Mouse (Mus musculus): ENCODE results near the gene Foxe1. TPM values are rescaled to one million over a fixed set of nuclear protein-coding genes. Genes with fewer than 3 reads are reported as not detected.

Gene Foxe1
- total RNA-seq, 2 experiments from 2014 or later, result not detected

DNA sequence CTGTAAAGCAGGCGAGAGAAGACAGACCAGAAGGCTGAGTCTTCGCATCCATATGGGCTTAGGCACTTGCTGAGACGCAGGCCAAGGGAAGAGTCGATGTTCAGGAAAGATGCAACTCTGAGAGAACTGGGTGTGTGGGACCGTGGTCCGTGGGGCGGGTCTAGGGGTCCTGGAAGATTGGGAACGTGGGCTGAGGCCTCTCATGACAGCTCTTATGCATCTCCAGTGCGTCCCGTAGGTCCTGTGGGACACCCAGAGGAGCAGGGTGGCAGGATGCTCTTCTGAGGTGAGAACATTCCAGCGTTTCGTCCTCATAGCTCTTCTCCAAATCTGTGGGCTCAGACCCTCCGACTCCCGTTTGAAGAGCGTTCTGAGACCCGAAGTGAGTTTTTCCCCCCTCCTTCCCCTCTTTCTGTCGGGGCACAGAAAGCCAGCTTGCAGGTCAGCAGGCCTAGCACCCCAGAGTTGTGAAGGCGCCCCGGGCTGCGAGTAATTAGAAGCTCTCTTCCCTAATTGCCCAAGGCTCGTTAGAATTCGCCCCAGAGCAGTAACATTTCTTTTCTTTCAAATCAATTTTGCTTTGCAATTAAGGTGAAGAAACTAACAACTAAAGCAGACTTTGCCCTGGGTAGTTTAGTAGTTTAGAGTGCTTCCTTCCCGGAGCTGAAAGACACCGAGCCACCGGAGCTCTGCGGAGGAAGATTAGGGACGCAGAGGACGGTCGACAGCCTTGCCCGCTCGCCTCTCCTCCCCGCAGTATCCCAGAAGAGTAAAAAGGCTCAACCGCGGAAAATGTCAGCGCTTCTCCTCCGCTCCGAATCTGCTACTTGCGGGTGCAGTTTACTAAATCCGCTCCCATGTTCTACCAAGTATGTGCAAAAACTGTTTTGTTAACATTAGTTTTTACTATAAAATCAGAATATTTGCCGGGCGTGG is 4.4 kb downstream of the Foxe1 start:
- no peak for ATAC-seq (ENCODE audit: poor library complexity, severe bottlenecking)

DNA sequence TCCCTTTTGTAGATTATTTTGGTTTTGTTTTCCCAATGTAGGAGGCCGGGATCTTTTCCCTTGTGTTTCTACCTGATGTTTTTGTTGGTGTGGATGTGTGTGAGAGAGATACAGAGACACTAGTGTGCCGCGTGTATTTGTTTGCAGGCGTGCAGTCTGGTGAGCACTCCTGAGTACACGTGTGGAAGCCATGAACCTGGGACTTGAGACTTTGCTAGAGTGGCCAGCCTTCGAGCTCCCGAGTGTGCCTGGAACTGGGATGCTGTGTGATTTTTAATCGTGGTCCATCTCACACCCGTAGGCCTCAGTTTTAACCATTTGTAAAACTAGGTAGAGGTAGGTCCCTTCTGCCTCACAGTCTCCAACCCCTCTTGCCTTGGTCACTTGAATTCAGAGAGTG is 5.5 kb downstream of the Foxe1 start:
- no peak for ATAC-seq (ENCODE audit: poor library complexity, severe bottlenecking)

DNA sequence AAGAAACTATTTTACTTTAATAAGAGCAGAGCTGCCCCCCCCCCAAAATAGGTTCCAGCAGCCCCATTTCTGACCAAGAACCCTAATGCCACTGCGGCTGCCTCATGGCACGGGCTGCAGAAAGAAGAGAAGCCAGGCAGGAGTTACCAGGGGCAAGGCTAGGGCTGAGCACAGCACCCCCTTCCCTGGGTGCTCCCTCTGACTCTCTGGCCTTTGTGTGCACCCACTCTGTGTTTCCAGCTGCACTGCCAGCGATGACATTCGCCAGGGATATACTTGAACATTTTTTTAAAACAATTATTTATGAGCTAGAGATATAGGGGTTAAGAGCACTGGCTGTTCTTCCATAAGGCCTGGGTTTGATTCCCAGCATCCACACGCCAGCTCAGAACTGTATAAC is 6.1 kb downstream of the Foxe1 start:
- no peak for ATAC-seq (ENCODE audit: poor library complexity, severe bottlenecking)

DNA sequence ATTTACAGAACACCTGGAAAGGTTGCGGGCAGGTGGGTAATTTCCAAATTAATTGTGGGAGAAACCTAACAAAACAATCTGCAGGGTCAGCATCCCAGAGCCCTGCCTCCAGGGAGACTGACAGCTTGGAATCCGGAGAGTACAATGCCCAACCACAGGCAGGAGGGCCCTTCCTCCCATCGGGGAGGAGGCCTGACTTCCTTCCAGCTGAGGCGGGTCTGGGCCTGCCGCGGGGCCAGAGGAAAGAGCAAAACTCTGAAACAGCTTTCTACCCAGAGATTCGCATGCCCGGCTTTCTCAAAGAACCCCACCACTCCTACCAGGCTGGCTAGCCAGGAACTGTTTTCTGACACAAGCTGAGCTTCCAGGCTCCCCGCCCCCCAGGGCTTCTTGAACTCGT is 9.6 kb downstream of the Foxe1 start:
- no peak for ATAC-seq (ENCODE audit: poor library complexity, severe bottlenecking)

DNA sequence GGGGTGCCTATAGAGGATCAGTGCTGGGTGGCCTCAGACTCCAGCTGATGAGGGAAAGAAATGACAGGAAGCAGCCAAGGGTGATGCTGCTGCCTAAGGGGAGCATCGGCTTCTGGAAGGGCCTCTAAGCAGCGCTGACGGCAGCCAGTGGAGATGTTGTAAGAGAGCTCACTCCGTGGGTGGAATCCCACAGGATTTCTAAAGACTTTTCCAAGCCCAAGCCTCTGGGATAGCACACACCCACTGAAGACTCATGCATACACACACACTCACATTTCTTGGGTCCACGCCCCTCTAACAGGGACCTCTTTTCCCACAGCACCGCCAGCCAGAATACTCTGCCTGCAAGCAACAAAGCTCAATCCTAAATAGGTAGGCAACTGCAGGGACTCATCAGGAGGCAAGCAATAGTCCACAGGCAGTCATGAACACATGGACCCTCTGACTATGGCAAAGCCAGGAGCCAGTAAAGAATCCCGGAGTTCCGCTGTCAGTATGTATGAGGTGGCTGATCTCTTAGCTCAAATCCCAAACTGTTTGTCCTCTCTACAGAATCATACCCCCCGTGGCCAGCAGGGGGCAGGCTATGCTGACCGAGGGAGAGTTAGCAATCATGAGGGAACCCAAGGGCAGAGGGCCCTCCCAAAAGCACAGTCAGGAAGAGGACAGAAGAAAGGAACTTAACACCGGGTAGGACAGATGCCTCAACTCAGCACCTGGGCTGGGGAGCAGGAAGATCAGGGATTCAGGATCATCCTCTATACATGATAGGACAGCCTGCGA is 13.1 kb downstream of the Foxe1 start:
- peak; percentile 59 for ATAC-seq (ENCODE audit: poor library complexity, severe bottlenecking)

DNA sequence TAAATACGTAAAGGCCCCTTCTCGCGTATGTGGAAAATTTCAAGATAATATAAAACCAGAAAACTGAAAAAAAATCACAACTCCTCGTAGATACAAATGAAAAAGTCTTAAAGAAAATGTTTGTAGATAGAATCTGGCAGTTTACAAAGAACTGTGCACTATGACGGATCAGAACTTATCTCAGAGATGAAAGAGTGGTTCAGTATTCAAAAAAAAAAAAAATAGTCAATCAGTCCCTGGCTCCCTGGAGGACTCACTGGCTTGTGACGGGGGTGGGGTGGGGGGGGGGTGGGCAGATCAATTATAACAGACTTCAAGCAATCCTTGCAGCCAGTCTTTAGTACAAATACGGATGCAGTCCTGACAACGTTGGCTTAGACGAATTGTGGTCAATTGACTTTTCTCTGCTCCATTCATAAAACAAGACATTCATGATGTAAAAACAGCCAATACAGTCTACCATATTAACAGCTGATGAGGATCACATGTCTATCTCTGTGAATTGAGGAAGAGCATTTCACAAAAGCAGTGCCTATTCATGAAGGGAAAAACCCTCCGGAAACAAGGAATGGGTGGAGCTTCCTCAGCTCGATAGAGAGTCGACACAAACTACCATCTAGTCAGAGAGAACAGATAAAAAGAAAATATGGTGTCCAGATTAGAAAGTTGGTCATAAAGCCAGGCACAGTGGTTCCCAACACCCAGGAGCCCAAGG is 16.3 kb downstream of the Foxe1 start:
- peak; percentile 49; the same call in 1 of the 2 replicates for ATAC-seq (ENCODE audit: poor library complexity, severe bottlenecking)

DNA sequence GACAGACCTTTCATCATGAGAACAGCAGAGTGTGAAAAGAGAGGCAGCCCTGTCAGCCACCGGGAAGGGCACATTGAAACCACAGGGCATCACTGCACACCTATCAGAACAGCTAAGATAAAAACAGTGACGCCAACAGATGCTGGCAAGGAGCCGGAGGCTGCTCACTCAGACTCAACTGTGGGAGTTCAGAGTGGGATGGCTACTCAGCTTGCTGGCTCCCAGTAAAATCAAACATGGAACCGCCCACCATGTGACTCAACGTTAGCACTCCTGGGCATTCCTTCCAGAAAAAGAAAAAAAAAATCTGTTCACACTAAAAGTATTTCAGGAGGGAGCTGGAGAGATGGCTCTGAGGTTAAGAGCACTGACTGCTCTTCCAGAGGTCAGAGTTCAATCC is 17.8 kb downstream of the Foxe1 start:
- ATAC-seq (ENCODE audit: poor library complexity, severe bottlenecking), result no peak

DNA sequence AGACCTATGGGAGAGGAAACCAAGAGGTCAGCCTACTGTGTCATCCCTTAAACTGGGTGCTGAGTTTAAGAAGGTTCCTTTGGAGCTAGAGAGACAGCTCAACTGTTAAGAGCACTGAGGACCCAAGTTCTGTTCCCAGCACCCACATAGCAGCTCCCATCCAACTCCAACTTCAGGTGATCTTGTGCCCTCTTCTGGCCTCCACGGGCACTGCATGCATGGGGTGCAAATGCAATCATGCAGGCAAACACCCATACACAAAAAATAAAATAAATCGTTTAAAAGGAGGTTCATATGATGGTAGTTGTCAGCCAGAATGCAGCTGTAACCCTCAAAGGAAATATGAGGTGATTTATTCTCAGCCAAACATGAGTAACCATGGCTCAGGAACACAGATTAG is 21.0 kb downstream of the Foxe1 start:
- ATAC-seq (ENCODE audit: poor library complexity, severe bottlenecking), result no peak

DNA sequence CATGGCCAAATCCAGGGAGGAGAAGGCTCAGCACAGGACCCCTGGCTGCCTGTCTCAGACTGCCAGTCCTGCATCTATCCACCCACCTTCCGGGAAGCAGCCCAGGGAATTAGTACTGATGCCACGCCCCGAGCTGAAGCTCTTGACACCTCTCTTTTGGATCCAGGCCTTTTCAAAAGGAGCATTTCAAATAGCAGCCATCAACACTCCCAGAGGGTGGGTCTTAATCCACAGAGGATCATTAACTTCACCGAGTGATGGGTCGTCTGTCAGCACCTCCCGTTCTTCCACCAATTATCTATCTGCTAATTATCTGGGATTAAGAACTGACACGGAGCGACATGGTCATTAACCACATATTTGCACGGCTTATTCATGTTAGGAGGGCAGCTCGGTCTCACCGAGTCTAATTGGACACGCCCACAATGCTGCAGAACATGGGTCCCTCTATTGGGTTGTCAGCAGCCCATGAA is 24.1 kb downstream of the Foxe1 start:
- no peak for ATAC-seq (ENCODE audit: poor library complexity, severe bottlenecking)

DNA sequence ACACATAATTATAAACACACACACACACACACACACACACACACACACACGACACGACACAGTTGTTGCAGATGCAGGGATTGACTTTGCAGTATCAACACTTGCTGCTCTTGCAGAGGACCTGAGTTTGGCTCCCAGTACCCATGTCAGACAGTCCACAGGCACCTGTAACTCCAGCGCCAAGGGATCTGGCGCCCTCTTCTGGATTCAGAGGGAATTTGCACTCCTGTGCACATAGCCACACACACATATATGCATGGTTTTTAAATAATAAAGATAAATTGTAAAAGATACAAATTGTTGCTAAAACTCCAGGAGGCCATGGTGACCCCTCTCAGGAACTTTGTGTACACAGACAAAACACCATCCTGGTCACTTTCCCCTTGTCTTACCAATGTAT is 25.7 kb downstream of the Foxe1 start:
- ATAC-seq (ENCODE audit: poor library complexity, severe bottlenecking), result no peak

DNA sequence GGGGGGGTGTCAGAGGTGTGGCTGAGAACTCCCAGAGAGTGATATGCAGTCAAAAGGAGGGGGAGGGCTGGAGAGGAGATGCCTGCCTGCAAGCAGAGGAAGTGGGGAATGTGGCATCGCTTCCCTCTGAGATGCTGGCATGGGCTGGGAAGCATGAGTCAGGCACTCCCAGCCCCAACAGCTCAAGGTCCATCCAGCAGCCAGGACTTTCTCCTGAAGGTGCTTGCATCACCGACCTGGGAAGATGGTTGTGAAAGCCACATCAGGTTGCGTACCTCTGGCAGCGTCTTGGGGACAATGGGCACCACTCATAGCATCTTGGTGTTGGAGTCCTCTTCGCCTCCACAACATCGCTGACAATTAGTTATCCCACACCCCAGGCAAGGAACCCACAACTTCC is 27.0 kb downstream of the Foxe1 start:
- ATAC-seq (ENCODE audit: poor library complexity, severe bottlenecking), result no peak

DNA sequence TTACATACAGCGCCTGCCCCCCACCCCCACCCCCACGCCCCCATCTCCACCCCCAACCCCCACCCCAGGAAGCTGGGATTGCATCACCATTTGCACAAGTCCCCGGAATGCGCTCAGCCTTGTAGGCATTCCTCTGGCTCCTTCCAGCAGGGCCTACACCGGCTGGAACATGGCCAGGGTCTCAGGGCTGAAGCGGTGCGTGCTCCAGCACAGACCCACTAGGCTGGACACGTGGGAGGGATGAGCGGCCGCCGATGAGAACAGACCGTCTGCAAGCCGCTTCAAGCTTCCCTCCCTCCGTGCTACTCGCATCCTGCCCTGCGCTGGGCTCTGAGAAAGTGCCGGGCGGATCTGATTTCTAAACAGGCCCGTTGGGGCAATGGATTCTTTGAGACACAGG is 27.6 kb downstream of the Foxe1 start:
- ATAC-seq (ENCODE audit: poor library complexity, severe bottlenecking), result 0 out of 2 replicates have a peak, but pooled peaks have one; percentile 10

DNA sequence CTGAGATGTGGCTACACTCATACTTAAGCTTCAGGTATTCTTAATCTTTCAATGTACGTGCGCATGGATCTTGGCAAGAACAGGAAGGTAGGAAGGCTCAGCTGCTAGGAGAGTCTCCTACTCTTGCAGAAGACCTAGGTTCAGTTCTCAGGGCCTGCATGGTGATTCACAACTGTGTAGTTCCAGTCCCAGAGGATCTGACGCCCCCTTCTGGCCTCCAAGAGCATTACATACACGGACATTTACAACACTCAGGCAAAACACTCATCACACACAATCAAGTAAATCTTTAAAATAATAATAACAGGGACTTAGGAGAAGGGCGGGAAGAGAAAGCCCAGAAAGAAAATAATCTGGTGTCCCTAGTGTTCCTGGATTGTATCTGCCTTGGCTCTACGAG is 31.0 kb downstream of the Foxe1 start:
- ATAC-seq (ENCODE audit: poor library complexity, severe bottlenecking), result peak; percentile 71

DNA sequence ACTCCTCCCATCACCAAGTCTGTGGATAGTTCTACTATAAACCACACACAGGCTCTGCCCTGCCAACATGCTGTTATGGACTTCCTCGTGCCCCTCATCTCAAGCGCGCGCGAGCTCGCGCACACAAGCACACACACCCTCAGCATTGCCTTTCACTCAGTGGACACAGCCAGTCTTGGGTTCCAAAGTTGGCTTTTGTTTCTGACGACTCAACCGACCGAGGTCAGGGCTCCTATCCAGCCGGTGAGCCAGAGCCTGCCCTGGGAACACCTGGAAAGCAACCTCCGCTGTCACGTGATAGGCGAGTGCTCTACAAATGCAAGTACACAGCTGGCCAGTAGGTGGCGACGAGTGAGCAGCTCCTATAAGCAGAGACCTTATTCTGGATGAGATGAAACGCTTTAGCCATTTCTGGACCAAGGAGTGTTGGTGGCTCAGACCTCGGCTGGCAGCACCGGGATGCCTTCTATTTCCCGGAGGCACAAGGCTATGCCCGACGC is 31.5 kb downstream of the Foxe1 start:
- ATAC-seq (ENCODE audit: poor library complexity, severe bottlenecking), result peak; percentile 90

DNA sequence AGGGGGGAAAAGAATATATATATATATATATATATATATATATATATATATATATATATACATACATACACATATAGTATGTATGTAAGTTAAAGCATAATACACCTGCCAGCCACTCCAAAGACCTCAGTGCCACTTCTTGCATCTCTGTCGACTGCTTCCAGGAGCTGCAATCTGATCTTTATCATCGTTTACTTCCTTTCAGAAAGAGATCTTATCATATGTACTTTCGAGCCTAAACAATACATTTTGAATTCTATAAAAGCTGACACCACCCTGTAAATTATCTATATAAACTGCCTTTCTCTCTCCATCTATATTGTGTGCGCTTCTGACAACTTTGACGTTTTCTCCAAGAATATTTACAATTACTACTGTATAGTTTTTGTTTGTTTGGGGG is 45.1 kb downstream of the Foxe1 start:
- no peak for ATAC-seq (ENCODE audit: poor library complexity, severe bottlenecking)

DNA sequence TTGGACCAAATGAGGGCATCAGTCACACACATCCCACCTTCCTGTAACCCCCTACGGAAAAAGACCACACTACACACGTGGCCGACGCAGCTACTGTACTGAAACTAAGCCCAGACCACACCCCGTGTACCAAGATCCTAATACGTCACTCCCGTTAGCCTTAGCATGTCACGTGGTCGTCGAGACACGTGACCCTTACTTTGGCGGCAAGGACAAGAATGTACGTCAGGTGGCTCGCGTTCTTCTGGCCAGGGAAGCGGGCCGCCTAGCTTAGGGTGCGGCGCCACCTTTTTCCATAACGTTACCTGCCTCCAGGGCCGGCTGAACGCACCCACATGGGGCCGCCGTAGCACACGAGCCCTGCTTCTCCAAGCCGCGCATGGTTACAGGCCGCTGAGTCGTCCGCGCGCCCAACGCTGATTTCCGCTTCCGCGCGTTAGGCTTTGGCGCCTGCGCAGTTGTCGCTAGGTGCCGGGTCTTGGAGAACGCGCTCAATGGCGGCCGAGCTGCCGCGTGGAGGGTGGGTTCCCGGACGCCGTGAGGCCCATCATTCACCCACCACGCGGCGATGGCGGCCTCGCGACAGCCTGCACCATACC is 45.7 kb downstream of the Foxe1 start, which contains the start of gene Trmo:
TSS of gene Trmo (minus strand) at position 425 of the 599 bp plus-strand sequence.
- ATAC-seq (ENCODE audit: poor library complexity, severe bottlenecking), result peak; percentile 91

DNA sequence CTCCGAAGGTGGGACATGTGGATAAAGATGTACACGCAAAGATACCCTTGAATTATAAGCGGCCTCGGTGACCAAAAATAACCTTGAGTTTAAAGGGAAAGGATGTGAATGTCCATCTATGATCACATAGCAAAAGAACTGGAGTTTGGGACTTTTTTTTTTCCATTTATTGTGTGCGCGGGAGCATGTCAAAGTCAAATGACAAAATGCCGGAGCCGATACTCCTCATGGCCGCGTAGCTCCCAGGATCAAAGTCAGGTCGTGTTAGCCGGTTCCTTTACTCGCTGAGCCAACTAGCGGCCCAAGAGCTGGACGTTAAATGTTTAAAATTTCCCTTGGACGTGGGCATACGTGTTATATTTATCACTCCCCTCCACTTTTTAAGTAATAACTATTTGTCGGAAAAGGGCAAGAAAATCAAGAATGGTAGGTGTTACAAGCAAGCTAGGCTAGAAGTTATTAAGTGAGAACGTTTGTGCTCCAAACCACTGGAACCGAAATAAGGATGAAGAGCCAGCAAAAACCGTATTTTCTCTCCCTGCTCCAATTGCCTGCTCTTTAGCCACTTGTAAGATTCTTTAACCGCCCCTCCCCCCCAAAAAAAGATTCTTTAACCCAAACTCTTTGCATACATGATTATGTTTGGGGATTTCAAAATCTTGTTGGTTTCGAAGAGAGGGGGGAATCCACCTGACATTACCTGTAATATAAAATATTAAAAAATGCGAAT is 46.4 kb downstream of the Foxe1 start:
- ATAC-seq (ENCODE audit: poor library complexity, severe bottlenecking), result peak; percentile 39

DNA sequence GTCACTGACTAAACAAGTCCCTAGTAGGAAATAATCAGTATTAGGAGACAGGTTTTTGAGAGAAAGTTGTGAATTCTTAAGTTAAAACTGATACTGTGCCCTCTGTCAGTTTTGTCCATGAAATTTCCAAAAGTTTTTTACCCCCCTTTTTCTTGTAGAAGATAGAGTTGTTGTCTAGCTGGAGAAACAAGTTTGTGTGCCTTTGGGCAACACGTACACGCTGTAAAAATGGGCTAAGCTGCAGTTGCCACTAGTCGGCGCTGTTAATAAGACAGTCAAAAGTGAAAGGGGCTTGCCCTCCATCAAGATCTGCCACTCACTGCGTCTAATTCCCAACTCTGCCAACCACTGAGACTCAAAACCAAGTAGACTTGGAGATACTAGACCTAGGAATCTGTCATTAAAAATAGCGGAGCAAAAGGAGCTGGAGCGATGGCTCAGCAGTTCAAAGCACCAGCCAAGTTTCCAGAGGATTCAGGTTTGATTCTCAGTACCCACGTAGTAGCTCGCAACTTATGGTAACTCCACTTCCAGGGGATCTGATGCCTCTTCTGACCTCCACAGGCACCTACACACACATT is 47.1 kb downstream of the Foxe1 start:
- peak; percentile 61 for ATAC-seq (ENCODE audit: poor library complexity, severe bottlenecking)

DNA sequence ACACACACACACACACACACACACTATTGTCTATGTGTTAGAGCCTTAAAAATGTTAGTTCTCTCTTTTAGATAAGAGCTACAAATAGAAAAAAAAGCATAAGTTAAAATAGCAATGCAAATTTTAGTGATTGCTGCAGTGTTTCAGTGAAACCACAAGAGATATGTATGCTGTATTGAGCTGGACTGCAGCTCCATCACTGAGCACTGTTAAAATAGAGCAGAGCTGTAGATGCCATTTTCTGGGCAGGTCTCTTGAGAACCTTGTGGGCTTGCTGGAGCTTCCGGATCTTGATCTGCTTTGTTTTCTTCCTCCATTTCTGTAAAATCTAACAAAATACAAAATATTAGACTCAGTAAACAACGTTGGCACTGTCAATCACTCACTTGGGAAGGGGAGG is 51.0 kb downstream of the Foxe1 start:
- no peak for ATAC-seq (ENCODE audit: poor library complexity, severe bottlenecking)

Measured in megakaryocyte, adult 5-6 weeks (primary cell).